ENCODE assay signal across 8 mouse cellular contexts in the genomic region with DNA sequence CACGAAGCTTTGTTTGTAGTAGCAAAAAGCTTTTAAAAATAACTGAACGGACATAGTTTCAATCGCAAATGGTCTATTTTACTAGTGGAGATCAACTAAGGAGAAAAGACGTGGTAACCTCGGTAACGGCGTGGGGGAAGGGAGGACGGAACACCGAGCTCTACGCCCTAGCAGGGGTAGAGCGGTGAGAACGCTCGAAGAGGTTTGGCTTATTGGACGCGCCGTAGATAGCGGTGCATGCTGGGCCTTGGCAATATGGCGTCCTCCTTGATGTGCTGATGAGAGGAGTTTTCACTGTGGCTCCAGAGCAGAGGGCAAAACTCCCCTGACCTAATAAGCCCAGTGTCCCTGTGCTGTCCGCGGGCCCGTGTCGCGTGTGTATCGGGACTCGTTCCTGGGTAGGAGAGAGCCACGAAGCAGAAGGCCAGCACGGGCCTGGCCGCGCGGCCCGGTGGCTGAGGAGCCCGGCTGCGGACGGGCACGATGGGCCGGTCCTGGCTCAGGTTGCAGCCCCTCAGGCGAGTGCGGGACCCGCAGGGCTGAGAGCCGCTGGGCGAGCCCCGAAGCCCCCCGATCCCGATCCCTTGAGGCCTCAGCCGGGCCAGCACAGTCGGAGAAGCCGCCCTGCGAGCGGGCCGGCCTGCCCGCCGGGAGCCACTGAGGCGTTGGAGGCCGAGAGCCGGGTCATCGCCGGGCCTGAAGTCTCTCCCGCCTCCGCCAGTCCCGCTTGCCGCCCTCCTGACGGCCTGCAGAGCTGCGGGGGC. TPM values are rescaled to one million over a fixed set of nuclear protein-coding genes. Genes with fewer than 3 reads are reported as not detected.
DNase-seq lines count a peak whose midpoint lies in the region; ATAC-seq lines count a peak whose summit lies in the region.

A gene (plus strand): TSS at position 143 of the 764 bp plus-strand sequence.

- peak within 1 kb of the TSS; percentile 98 for H3K9ac ChIP-seq in heart, embryonic 13.5 days
- peak within 1 kb of the TSS; percentile 92 for H3K9ac ChIP-seq in liver, embryonic 12.5 days
- peak within 1 kb of the TSS; percentile 94 for H3K9ac ChIP-seq in stomach, embryonic 15.5 days

- peak; percentile 97 for DNase-seq in CD4-positive, CD25-positive, alpha-beta regulatory T cell, adult 2 months (ENCODE audit: low read depth, low spot score)
- peak; percentile 54 for DNase-seq in fat pad, adult 2 months (ENCODE audit: extremely low read depth, low read depth, low spot score)
- DNase-seq in kidney, postnatal 10 days, result peak; percentile 98
- peak; percentile 87 to 91 for DNase-seq in natural killer cell, adult 2 months (ENCODE audit: low spot score in 2 of 2)

- H3K4me2 ChIP-seq in heart, embryonic 13.5 days, result peak within 1 kb of the TSS; percentile 95
- H3K4me2 ChIP-seq in liver, embryonic 12.5 days, result peak within 1 kb of the TSS; percentile 92
- H3K4me2 ChIP-seq in stomach, embryonic 15.5 days, result peak within 1 kb of the TSS; percentile 83

- under 1% methylated on average over 63 of the region's 63 CpGs for WGBS in heart, embryonic 13.5 days
- WGBS in liver, embryonic 12.5 days (ENCODE audit: insufficient replicate concordance), result under 1% methylated on average over 63 of the region's 63 CpGs
- WGBS in stomach, embryonic 15.5 days, result under 1% methylated on average over 47 of the region's 63 CpGs

- H3K27me3 ChIP-seq in heart, embryonic 13.5 days (replicated peaks), result no peaks in the 10 kb centered on the region
- H3K27me3 ChIP-seq in liver, embryonic 12.5 days (replicated peaks), result peaks cover 5% of the 10 kb centered on the region
- no peaks in the 10 kb centered on the region for H3K27me3 ChIP-seq in stomach, embryonic 15.5 days (replicated peaks)

- peak within 1 kb of the TSS; percentile 94 for H3K27ac ChIP-seq in brown adipose tissue, adult 24 weeks (replicated peaks; ENCODE audit: low read depth, low read length)
- peak within 1 kb of the TSS; percentile 86 for H3K27ac ChIP-seq in heart, embryonic 13.5 days (replicated peaks)
- H3K27ac ChIP-seq in liver, embryonic 12.5 days, result peak within 1 kb of the TSS; percentile 79
- H3K27ac ChIP-seq in stomach, embryonic 15.5 days, result peak within 1 kb of the TSS; percentile 83

- H3K36me3 ChIP-seq in heart, embryonic 13.5 days, result peaks cover 13% of the 10 kb centered on the region
- peaks cover 24% of the 10 kb centered on the region for H3K36me3 ChIP-seq in liver, embryonic 12.5 days
- H3K36me3 ChIP-seq in stomach, embryonic 15.5 days, result no peaks in the 10 kb centered on the region

- H3K4me3 ChIP-seq in brown adipose tissue, adult 24 weeks (ENCODE audit: insufficient read depth, low read depth, low read length), result peak within 1 kb of the TSS; percentile 97
- peak within 1 kb of the TSS; percentile 99 for H3K4me3 ChIP-seq in heart, embryonic 13.5 days
- H3K4me3 ChIP-seq in liver, embryonic 12.5 days, result peak within 1 kb of the TSS; percentile 99
- peak within 1 kb of the TSS; percentile 100 for H3K4me3 ChIP-seq in stomach, embryonic 15.5 days (replicated peaks)

- peaks cover 3% of the 10 kb centered on the region for H3K4me1 ChIP-seq in brown adipose tissue, adult 24 weeks (ENCODE audit: control insufficient read depth, insufficient read depth, insufficient read length, low read length)
- H3K4me1 ChIP-seq in heart, embryonic 13.5 days, result peaks cover 14% of the 10 kb centered on the region
- peaks cover 24% of the 10 kb centered on the region for H3K4me1 ChIP-seq in liver, embryonic 12.5 days
- peaks cover 8% of the 10 kb centered on the region for H3K4me1 ChIP-seq in stomach, embryonic 15.5 days

- ATAC-seq in heart, embryonic 13.5 days (ENCODE audit: extremely low read depth, insufficient number of reproducible peaks, low FRiP score, low TSS enrichment), result peak; percentile 92
- ATAC-seq in liver, embryonic 12.5 days, result peak; percentile 96
- peak; percentile 97 for ATAC-seq in stomach, embryonic 15.5 days (ENCODE audit: insufficient read depth, low FRiP score, low read depth)

- 0 out of 2 replicates have a peak, but pooled peaks cover 2% of the 10 kb centered on the region for H3K9me3 ChIP-seq in heart, embryonic 13.5 days
- no peaks in the 10 kb centered on the region for H3K9me3 ChIP-seq in liver, embryonic 12.5 days (replicated peaks)
- no peaks in the 10 kb centered on the region for H3K9me3 ChIP-seq in stomach, embryonic 15.5 days

RNA-seq across cellular contexts. Expression of the gene that starts here (rescaled TPM):
- polyA plus RNA-seq in brown adipose tissue, adult 24 weeks (2012; ENCODE audit: insufficient read depth, insufficient read length, missing spikeins), result 17.4 and 24.5 TPM in 2 replicates
- 7.0 and 7.1 TPM in 2 replicates for polyA plus RNA-seq in heart, embryonic 13.5 days (2015; fragmentation: Nextera tagmentation; extraction: Ambion mirVana)
- 11.3 and 12.5 TPM in 2 replicates for polyA plus RNA-seq in liver, embryonic 12.5 days (2016; fragmentation: Nextera tagmentation; extraction: Ambion mirVana)
- 9.3 and 10.0 TPM in 2 replicates for polyA plus RNA-seq in stomach, embryonic 15.5 days (2015; fragmentation: Nextera tagmentation; extraction: Ambion mirVana)

Comparison
In these comparisons a context has a peak if more than half of its experiments do, and no peak if none do; other contexts are left out.
1. Peak in every context shown above with its lines: DNase-seq, ATAC-seq, H3K4me3 ChIP-seq and H3K27ac ChIP-seq.